Mouse (Mus musculus): ENCODE measurements at regions not wholly inside any gene's neighbourhood (a gene's known extent, or its start where the extent isn't known, plus 50 kb on each side); places are given as distances from the start of the nearest gene placed in this dataset.

- no peak for DNase-seq (ENCODE audit: low spot score)
These were observed 160.6 kb upstream of the Paip1 start for GRCm38 (mm10) chr13:119267608-119268300.

GRCm38 (mm10) chr13:119268301-119268675 is 160.1 kb upstream of the Paip1 start:
- no peak for DNase-seq (ENCODE audit: low spot score)

- DNase-seq (ENCODE audit: low spot score): no peak
These were observed 152.9 kb upstream of the Paip1 start for GRCm38 (mm10) chr13:119275500-119275899.

- DNase-seq (ENCODE audit: low spot score): no peak
These were observed 151.0 kb upstream of the Paip1 start for GRCm38 (mm10) chr13:119277308-119277948.

- no peak for DNase-seq (ENCODE audit: low spot score)
These were observed 149.0 kb upstream of the Paip1 start for GRCm38 (mm10) chr13:119279449-119279848.

- no peak for DNase-seq (ENCODE audit: low spot score)
These were observed 147.8 kb upstream of the Paip1 start for GRCm38 (mm10) chr13:119280622-119281021.

- peak; percentile 26 for DNase-seq (ENCODE audit: low spot score)
These were observed 145.0 kb upstream of the Paip1 start for GRCm38 (mm10) chr13:119283448-119283847.

- DNase-seq (ENCODE audit: low spot score): no peak
These were observed 119.2 kb upstream of the Paip1 start for GRCm38 (mm10) chr13:119309238-119309637.

- DNase-seq (ENCODE audit: low spot score): no peak
These were observed 118.4 kb upstream of the Paip1 start for GRCm38 (mm10) chr13:119310013-119310412.

- DNase-seq (ENCODE audit: low spot score): no peak
These were observed 114.0 kb upstream of the Paip1 start for GRCm38 (mm10) chr13:119314356-119314755.

GRCm38 (mm10) chr13:119318358-119318757 is 110.0 kb upstream of the Paip1 start:
- DNase-seq (ENCODE audit: low spot score): no peak

- no peak for DNase-seq (ENCODE audit: low spot score)
These were observed 102.9 kb upstream of the Paip1 start for GRCm38 (mm10) chr13:119325510-119325909.

- DNase-seq (ENCODE audit: low spot score): no peak
These were observed 101.3 kb upstream of the Paip1 start for GRCm38 (mm10) chr13:119326877-119327625.

- no peak for DNase-seq (ENCODE audit: low spot score)
These were observed 99.7 kb upstream of the Paip1 start for GRCm38 (mm10) chr13:119328731-119329130.

GRCm38 (mm10) chr13:119331815-119332214 is 96.6 kb upstream of the Paip1 start:
- DNase-seq (ENCODE audit: low spot score): no peak

- no peak for DNase-seq (ENCODE audit: low spot score)
These were observed 94.5 kb upstream of the Paip1 start for GRCm38 (mm10) chr13:119333915-119334314.

GRCm38 (mm10) chr13:119337861-119338260 is 90.5 kb upstream of the Paip1 start:
- DNase-seq (ENCODE audit: low spot score): no peak

GRCm38 (mm10) chr13:119339016-119339415 is 89.4 kb upstream of the Paip1 start:
- no peak for DNase-seq (ENCODE audit: low spot score)

- peak; percentile 80 for DNase-seq (ENCODE audit: low spot score)
These were observed 88.6 kb upstream of the Paip1 start for GRCm38 (mm10) chr13:119339762-119340161.

GRCm38 (mm10) chr13:119341833-119342232 is 86.6 kb upstream of the Paip1 start:
- no peak for DNase-seq (ENCODE audit: low spot score)

GRCm38 (mm10) chr13:119342761-119343160 is 85.6 kb upstream of the Paip1 start:
- DNase-seq (ENCODE audit: low spot score): no peak

- DNase-seq (ENCODE audit: low spot score): no peak
These were observed 80.4 kb upstream of the Paip1 start for GRCm38 (mm10) chr13:119347988-119348387.

GRCm38 (mm10) chr13:119351346-119351745 is 77.1 kb upstream of the Paip1 start:
- no peak for DNase-seq (ENCODE audit: low spot score)
